Mouse (Mus musculus): ENCODE measurements around the gene Cyb561d2.
A peak's percentile ranks its signal among the peaks of the same experiment; 100 is the strongest.
"Not testable (repeated sequence)": the region's sequence is repeated elsewhere in the genome, so short reads cannot be mapped to it uniquely, and the experiment has no call there.

Cyb561d2 gene

DNA sequence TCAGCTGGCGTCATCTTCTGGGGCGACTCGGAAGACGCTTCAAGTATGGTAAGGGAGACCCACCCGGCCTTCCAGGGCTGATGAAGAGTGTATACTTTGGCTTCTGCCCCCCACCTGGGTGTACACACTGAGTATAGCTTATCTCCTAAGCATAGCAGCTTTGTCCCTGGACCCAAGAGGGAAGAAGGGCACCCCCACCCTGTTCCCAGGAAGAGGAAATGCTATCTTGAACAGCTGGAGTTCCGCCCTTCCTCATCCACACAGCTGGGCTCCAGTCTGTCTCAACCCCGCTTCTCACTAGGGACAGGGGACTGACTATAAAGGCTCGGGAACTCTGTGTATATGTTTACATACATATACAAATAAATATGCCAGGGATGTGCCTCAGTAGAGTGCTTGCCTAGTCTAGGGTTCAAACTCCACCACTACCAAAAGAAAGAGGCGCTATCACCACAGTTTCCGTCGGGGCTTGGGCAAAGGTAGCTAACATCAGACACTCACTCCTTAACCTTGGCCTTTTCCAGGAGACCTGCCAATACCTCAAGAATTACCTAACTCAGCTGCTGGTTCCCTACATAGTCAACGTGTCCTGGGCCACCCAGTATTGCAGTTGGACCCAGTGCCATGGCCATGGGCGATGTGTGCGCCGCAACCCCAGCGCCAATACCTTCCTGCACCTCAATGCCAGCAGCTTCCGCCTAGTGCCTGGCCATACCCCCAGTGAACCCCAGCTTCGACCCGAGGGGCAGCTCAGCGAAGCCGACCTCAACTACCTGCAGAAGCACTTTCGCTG, 29.7 kb upstream of the Cyb561d2 start:
- no peak for DNase-seq (ENCODE audit: low read depth, low spot score)

DNA sequence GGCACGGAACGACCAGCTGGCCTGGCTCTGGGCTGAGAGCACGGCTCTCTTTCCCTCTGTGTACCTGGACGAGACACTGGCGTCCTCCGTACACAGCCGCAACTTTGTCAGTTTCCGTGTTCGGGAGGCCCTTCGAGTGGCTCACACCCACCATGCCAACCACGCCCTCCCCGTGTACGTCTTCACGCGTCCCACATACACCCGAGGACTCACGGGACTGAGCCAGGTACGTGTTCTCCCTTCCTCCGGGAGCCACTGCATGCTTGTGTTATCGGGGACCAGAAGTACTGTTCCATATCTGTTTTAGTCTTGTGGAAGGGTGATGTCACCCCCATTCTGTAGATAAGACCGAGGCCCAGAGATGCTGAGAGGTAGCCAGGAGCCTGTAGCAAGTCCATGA, 28.9 kb upstream of the Cyb561d2 start:
- no peak for DNase-seq (ENCODE audit: low read depth, low spot score)

DNA sequence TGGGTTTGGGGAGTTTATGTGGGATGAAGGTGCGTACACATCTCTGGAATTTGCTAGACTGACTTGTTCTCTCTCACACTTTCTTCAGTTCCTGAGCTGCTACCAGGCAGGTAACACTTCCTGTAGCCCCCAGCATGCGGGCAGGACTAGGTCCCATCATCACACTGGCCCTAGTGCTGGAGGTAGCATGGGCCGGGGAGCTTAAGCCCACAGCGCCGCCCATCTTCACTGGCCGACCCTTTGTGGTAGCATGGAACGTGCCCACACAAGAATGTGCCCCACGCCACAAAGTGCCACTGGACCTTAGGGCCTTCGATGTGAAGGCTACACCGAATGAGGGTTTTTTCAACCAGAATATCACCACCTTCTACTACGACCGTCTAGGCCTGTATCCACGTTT, 28.0 kb upstream of the Cyb561d2 start:
- no peak for DNase-seq (ENCODE audit: low read depth, low spot score)

DNA sequence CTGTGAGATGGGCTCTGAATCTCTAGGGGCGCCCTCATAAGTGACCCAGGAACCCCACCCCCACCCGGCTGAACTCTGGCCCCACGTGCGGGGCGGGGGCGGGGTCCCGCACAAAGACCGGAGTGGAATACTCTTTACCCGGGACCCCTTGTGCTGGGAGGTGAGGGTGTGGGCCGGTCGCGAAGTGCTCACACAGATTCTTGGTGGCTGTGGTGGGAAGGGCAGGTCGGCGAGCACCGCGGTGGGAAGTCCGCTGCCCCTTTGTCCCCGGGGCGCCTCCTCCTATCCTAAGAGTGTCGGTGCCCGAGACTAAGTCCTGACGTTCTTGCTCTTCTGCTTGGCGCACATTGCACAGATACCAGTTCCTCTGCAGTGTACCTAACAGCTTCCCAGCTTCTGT, 27.3 kb upstream of the Cyb561d2 start:
- no peak for DNase-seq (ENCODE audit: low read depth, low spot score)

DNA sequence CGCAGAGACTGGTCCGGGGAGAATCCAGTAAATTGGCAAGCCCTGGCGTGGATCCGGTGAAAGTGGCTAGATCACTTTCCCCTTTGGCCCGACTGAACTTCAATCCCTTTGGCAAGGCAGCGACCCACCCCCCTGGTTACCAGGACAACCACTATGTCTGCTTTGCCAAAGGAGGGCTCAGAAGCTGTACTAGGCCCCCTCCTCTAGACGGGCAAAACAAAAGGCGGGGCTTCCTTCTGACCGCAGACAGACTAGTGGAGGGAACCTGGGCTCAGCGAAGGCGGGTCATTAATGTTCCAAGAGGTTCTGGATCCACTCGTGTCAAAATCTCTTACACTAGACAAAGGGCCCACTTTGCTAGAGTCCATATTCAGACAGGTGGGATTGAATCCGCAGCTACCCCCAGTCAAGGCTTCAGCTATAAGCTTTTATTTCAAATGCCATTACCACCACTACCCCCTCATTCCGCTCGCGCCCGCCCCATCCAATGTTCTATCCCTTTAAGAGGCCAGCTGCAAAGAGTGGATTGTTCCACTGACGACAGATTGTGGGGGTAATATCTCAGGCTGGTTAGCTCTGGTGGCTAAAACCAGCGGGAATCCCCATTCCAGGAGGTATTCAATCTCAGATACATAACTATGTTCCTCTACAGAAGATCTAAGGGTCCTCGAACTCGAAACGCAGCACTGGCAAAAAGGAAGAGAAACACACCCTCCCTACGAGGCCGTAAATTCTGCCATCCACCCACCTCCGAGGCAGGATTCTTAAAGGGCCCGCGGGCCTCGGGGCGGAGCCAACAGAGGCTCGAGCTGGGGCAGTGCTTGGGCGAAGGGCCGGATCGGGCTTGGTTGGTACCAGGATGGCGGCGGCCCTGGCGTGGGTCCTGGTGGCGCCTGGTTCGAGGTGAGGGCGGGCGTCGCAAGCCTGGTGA, 26.6 kb upstream of the Cyb561d2 start:
- no peak for DNase-seq (ENCODE audit: low read depth, low spot score)

DNA sequence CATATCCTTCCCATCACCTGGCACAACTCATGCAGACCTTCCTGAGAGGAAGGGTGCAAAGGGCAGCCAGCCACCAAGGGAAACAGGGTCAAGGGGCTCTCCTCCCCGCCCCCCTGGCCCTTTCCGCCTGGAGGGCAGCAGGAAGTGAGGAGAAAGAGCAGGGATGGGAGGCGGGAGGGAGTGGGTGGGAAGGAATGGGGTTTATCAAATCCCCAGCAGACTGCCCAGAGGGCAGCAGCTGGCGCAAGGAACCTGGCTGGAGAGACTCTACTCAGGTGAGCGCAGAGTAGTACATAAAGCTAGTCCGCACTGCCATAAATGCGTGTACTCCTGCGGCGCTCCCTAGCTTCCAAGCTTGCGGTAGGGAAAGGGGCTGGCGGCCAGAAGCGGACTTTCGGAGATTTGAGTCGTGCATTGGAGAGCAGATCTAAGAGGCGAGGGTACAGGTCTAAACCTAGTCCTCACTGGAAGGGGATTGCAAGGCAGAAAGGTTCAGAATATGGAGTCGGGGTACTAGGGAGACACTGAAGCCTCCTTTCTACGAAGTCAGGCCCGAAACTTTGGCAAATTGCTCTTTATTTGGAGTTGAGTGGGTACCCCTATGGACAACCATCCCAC, 25.8 kb upstream of the Cyb561d2 start, which contains the start of gene Hyal2:
Hyal2 (plus strand) TSS at position 244 of the 618 bp plus-strand sequence.
- DNase-seq (ENCODE audit: low read depth, low spot score) = no peak

DNA sequence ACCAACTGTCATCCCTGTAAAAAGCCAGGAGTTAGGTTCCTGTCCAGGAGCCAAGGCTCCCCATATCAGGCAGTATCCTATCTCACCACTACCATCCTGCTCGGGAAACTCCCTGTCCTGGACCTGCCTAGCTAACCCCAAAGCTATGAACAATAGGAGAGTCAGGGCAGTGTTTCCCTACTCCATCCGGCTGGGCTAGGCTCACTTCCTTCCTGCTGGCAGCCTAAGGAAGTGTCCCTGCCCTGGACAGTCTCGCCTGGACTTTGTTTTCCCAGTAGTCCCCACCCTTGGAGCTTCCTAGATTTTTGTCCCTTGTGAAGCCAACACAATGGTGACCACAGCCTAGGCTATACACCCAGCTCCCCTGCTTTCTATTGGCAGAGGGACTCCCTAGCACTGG, 24.9 kb upstream of the Cyb561d2 start:
- DNase-seq (ENCODE audit: low read depth, low spot score) = no peak

DNA sequence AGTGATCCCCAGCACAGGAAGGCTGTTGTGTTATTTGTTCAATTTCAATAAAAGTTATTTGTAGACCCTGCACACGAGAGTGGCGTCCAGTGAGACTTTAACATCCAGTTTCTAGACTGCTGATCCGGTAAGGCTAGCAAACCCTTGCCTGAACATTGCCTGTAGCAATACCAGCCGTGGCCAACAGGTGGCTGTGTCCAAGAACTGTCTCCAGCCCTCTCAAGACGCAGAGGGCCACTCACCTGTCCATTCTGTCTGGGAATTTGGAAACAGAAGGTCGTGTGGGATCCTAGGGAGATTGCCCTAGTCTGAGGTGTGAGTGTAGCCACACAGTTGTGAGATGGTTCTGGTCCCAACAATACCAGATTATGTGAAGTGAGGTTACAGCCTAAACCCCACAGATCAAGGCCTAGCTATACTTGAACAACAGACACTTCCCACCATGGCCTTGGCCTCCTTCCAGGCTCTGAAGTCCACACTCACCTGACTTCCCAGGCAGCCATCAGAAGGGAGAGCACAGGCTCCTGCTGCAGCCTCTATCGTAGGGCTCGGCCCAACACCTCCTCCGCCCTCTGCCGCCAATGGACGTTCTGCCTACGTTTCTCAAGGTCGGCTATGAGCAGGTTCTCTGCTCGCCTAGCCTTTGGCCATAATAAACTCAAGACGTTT, 24.2 kb upstream of the Cyb561d2 start:
- no peak for DNase-seq (ENCODE audit: low read depth, low spot score)

DNA sequence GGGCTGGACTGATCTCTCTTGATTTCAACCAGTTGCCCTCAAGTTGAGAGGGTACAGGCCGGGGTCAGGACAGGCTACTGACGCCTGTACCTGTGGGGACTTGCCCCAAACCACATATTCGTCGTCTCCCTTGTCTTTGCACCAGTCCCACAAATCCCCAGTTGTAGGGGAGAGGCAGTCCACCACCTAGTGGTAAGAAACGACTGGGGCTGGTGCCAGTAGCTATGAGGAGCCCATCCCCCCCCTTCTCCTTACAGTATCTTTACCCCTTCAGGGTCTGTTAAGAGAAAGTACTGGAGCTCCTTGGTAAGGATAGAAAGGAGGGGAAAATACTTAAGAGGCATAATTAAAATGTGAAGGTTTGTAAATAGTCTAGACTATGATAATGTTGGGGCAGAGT, 23.6 kb upstream of the Cyb561d2 start:
- DNase-seq (ENCODE audit: low read depth, low spot score) = not testable (repeated sequence)

DNA sequence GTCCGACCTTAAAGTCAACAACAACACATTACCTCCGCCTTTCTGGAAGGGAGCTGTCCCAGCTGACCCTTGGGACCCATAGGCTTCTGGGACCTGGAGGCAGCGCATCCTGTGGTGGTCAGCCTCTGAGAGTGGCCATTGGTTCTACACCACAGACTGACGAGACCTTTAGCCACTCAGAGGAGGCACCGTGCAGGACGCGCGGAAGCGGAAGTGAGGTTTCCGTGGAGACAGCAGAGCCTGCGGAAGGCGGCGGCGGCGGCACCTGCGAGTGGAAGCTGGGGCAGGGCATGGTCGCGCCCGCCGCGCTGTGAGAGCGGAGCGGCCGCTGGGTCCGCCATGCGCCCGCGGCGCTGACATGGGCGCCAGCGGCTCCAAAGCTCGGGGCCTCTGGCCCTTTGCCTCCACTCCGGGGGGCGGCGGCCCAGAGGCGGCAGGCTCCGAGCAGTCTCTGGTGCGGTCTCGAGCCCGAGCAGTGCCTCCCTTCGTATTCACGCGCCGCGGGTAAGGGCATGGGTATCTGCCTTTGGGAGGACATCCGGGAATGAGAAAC, 21.1 kb upstream of the Cyb561d2 start, which contains the start of gene Tusc2:
Tusc2 (plus strand) TSS at position 227 of the 553 bp plus-strand sequence.
- DNase-seq (ENCODE audit: low read depth, low spot score) = peak; percentile 88

DNA sequence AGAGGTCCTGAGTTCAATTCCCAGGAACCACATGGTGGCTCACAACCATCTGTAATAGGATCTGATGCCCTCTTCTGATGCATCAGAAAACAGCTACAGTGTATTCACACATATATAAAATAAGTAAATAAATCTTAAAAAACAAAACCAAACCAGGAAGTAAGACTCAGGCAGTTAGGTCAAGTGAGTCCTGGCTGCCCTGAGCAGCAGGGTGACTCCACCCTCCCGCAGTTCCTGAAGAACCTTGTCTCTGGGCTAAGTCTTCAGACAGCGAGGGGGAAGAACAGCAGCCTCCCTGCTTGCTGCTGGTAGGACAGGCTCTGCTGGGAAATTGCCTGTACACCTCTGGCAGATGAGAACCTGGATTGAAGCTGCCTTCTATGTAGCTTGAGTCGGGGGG, 14.4 kb upstream of the Cyb561d2 start:
- no peak for DNase-seq (ENCODE audit: low read depth, low spot score)

DNA sequence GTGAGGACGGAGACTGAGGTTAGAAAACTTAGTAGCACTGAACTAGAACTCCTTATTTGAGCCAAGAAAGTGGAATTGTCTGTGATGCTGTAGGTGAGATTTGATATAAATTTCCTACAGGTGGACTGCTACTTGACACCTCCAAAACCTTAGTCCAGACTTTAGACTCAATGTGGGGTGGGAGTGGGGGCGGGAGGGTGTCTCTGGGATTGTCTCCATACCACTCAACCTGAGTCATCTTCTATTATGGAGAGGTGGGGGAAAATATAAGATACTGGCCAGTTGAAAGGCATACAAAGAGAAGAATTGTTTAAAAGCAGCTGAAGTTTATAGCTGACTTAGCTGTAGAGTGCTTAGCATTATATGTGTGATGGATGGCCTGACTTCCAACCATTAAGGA, 13.7 kb upstream of the Cyb561d2 start:
- DNase-seq (ENCODE audit: low read depth, low spot score) = no peak

DNA sequence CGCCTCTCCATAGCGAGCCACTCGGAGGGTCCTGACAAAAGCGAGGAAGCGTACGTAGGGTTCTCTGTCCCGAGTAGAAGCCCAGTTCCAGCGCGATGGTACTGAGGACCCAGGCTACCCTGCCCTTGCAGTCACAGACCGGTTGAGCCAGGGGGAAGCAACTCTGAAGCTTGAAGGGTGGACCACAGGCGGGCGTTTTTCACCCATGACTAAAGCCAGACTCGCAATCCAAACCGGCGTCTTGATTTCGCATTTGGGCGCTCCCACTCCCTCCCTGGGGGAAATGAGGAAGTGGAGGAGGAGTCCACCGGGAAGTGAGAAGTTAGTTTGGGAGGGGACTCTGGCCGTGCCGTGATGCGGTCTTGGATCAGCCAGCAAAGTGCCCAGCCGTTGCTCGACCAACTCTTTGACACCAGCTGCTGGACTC, 13.1 kb upstream of the Cyb561d2 start:
- no peak for DNase-seq (ENCODE audit: low read depth, low spot score)

DNA sequence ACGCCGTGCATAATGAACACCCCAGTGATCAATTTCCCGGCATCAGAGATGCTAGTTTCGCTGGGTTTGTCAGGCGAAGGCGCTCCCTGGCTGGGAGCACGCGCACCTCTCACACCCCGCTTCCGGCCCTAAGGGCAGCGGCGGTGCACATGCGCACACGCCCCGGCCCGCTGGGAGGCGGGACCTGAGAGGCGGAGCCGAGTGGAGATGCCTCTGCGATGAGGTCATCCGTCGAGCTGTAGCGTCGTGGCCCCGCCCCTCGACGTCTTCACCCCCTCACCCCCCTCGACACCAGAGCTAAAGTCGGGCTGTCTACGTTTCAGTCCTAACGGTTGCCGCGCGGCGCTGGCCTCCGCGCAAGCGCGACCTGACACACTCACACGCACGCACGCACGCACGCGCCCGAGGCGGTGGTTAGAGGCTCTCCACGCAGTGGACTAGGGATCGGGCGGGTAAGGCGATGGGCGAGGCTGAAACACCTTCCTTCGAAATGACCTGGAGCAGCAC, 12.4 kb upstream of the Cyb561d2 start:
- peak; percentile 97 for DNase-seq (ENCODE audit: low read depth, low spot score)

DNA sequence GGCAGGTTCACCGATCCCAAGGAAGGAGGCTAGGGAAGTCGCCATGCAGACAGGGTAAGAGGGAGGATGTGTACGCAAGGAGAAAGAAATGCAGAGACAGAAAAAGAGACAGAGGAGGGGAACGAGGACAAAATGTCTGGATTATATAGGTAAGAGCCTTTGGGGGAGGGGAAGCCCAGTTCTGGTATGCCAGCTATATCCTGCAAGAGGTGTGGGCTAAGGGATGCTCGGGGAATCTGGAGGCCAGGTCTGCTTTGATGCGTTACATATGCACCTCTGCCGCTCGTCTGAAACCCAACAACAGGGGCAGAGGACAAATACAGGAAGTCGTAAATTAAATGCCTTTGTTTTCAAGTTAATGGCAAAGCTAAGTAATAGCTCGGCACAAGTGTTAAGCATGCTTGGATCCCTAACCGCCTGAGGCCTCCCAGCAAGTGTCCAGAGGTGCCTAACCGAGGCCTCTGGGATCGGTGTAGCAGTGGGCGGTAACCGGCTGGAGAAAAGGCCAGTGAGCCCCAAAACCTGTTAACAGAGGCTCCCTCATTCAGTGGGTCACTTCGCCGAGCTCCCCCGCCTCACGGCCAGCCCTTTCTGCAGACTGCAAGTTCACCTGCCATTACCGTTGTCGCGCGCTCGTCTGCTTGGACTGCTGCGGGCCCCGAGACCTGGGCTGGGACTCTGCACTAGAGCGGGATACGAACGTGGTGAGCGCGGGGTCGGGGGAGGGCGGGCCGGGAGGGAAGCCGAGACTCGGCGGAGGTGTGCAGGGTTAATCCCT, 11.7 kb upstream of the Cyb561d2 start:
- no peak for DNase-seq (ENCODE audit: low read depth, low spot score)

DNA sequence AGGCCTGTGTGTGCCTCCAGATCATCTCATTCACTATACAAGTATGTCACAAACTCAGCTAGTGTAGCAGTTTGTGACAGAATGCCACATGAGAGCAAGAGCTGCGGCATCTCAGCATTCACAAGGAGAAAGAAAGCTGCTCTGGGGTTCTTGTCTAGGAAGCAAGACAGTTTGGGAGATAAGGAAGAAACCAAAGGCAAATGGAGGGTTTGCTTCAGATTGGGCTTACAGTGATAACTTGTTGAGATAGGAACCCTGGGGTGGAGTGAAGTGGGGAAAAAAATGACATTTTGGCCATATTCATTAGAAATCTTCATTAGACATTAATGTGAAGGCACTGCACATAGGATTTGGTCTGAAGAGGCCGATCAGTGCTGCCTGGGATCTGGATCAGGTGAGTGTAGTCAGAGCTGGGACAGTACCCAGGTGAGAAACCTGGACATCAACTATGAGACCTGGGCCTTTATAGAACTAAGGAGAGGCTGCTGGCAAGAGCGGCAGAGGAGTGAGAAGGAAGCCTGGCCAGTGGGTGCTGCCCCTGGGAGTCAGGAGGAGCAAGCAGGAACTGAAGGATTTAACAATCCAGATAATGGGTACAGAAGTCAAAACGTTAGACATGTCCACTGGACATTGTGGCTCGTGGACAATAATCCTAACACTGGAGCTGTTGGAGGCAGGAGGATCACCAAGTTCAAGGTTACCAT, 10.8 kb upstream of the Cyb561d2 start:
- no peak for DNase-seq (ENCODE audit: low read depth, low spot score)

DNA sequence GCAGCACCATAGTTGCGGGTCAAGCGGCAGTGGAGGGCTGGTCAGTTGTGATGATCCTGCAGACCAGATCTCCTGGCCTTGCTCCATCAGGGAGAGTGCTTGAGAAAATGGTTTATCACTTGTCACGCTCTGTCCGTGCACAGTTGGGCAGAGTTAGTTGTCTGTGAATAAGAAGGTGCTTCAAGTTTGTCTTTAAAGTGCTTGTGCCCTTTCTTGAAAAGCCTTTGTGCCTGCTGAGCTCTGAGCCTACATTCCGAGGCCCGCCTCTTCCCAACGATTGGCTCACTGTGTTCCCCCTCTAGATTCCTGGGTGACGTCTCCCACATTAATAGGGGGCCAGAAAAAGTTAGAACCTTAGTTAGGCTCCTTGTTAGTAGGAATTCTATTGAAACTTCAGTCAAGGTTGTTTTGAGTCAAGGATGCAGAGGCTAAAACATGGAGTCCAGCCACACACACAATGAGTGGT, 9.9 kb upstream of the Cyb561d2 start:
- DNase-seq (ENCODE audit: low read depth, low spot score) = no peak

DNA sequence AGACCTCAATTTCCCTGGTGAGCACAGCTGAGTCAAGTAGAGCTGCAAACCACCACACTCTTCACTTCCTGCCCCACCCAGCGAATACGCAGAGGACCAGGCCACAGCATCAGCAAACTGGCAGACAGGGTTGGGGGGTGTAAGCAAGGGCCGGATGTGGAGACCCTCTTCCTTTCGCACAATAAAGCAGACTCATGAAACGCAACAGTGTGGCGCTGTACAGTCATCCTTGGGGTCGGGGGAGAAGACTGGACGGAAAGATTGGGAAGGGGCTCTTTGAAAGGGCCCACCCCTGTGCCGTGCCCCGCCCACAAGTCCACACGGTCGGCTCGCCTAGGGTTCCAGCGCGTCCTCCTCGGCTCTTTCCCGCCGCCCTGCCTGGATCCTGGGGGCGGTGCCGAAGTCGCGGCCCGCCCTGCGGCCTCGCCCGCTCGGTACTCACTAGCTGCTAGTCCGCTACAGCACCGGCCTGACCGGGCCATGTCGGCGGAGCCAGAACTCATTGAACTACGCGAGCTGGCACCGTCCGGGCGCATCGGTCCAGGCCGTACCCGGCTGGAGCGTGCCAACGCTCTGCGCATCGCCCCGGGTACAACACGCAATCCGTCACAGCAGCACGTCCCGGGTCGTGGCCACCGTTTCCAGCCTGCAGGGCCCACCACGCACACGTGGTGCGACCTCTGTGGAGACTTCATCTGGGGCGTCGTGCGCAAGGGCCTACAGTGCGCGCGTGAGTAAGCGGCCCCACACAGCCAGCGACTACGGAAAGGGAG, 9.3 kb upstream of the Cyb561d2 start, which contains the start of gene Rassf1:
Rassf1 (plus strand) TSS at position 439 of the 773 bp plus-strand sequence.
- DNase-seq (ENCODE audit: low read depth, low spot score) = no peak
